Mouse (Mus musculus): ENCODE measurements around the gene Cdh23. TPM values are rescaled to one million over a fixed set of nuclear protein-coding genes. Genes with fewer than 3 reads are reported as not detected.

The Cdh23 gene
- polyA plus RNA-seq, 1 experiment, result 9.0 TPM

DNA sequence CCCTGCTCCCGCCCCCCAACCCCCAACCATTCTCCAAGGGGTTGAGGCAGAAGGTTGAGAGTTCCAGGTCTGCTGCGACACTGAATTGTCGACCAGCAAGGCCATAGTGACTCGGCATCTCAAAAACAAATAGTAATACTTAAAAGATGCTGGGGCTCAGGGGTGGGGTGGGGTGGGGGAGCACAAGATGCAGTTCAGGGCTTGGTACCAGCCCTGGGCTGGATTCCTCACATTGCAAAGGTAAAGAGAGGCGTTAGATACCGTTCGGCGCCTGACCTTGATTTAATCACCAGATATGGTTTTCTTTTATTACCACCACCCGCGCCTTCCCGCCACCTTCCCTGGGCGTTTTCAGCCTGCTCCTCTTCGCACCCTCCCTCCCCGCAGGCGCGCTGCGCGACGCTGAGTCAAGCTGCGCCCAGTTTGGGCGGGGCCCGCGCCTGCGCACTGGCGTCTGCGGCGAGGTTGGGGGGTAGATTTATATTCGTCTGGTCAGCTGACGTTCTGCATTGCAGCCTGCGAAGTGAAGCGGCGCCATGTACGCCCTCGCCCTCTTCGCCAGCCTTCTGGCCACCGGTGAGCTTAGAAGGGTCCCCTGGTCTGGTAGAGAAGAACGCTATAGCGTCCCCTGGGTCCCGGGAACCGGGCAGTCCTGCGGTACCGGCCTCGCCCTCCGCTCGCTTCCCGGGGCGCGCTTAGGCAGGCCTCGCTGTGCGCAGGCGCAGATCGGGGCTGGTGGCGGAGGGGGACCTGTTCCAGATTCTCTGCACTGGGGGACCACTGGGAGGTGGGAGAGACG lies 418.9 kb downstream of the Cdh23 start, which contains the start of gene Psap:
Psap (plus strand) TSS at position 421 of the 799 bp plus-strand sequence.
- TF ChIP-seq CTCF (IDR thresholded peaks at IDR 0.05; ENCODE audit: borderline replicate concordance, extremely low read depth, insufficient read depth, insufficient read length) (no peak), POLR2A (IDR thresholded peaks at IDR 0.05; ENCODE audit: borderline replicate concordance, extremely low read depth, insufficient read depth, insufficient read length, poor library complexity, severe bottlenecking) (peak; percentile 83)
- DNase-seq (ENCODE audit: low read depth), result peak; percentile 97

GRCm38 (mm10) chr10:60273382-60273781 lies 422.9 kb downstream of the Cdh23 start:
- no peak for DNase-seq (ENCODE audit: low read depth)

DNA sequence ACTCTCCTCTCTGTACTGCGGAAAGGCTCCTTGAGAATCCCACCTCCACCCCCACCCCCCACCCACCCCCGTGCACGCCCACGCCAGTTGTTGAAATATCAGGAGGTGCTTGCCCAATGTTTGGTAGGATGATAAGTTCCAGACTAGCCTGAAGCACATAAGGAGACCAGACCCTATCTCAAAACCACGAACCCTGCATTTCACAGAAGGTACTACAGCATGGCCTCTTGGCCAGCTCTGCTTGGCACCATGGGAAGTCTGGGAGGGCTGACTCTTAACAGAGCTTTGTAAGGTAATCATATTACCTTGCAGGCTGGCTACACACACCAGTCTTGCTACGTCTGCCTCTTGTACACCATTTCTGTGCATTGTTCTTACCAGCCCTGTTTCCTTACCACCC lies 424.0 kb downstream of the Cdh23 start:
- TF ChIP-seq CTCF (IDR thresholded peaks at IDR 0.05; ENCODE audit: borderline replicate concordance, extremely low read depth, insufficient read depth, insufficient read length) (no peak), POLR2A (IDR thresholded peaks at IDR 0.05; ENCODE audit: borderline replicate concordance, extremely low read depth, insufficient read depth, insufficient read length, poor library complexity, severe bottlenecking) (no peak)
- no peak for DNase-seq (ENCODE audit: low read depth)

More at GRCm38 (mm10) chr10:60273382-60273781, 422.9 kb downstream of the Cdh23 start:
- TF ChIP-seq POLR2A (IDR thresholded peaks at IDR 0.05; ENCODE audit: borderline replicate concordance, extremely low read depth, insufficient read depth, insufficient read length, poor library complexity, severe bottlenecking) (no peak), CTCF (IDR thresholded peaks at IDR 0.05; ENCODE audit: borderline replicate concordance, extremely low read depth, insufficient read depth, insufficient read length) (no peak)

DNA sequence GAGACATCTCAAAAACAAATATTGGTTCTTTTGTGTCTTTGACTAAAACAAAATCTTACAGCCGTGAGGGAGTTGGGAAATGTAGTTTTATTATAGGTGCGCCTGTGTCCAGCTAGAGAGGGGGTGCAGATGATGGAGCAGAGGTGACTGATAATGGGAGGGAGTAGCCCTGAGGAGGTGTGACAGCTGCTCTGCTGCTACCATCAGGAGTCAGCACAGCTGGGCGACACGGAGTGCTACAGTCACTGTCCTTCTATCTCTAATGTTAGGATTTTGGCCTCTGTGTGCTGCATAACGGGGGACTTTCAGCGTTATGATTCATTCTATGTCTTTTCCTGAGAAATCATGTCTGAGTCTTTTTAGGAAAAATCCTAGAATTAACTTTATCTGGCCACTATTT lies 425.3 kb downstream of the Cdh23 start:
- DNase-seq (ENCODE audit: low read depth), result no peak

DNA sequence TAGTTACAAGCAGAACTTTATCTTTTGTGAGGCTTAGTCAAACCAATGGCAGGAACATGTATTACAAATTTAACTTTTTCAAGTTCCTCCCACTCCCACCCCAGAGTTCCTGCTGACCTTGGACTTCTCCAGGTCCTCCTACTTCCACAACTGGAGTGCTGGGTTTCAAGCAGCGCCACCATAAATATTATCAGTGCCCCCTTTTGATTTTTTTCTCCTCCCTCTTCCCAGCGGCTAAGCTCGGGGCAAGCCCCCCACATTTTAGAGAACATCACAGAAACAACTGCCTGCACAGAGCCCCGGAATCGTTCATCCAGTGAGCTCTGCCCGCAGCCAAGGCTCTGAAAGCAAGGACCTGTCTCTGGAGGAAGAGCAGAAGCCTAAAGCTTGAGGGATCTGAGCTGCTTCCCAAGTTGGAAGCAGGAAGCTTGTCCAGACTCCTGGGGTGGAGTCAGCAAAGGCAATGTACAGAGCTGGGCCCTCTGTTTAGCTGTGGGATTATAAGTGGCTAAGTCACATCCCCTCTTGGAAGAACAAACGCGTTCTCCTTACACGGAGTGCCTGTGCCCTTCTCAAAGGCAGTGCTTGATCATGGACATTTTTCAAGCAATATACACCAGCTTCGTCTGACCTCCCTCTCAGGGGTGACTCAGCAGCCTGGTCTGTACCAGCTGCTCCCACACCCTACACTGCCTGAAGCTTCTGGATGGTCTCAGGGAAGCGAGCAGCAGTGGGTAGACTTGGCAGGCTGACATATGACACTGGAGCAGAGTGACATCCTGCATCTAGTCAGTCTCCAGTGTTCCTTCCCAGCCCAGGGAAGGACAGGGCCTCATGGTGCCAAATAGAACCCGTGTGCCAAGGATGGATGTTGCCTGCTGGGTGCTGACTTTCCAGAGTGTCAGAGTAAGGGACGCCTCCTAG lies 426.9 kb downstream of the Cdh23 start:
- TF ChIP-seq CTCF (IDR thresholded peaks at IDR 0.05; ENCODE audit: borderline replicate concordance, extremely low read depth, insufficient read depth, insufficient read length) (no peak), POLR2A (IDR thresholded peaks at IDR 0.05; ENCODE audit: borderline replicate concordance, extremely low read depth, insufficient read depth, insufficient read length, poor library complexity, severe bottlenecking) (no peak)
- DNase-seq (ENCODE audit: low read depth), result no peak

More for the DNA sequence above, 425.3 kb downstream of the Cdh23 start:
- TF ChIP-seq POLR2A (IDR thresholded peaks at IDR 0.05; ENCODE audit: borderline replicate concordance, extremely low read depth, insufficient read depth, insufficient read length, poor library complexity, severe bottlenecking) (no peak), CTCF (IDR thresholded peaks at IDR 0.05; ENCODE audit: borderline replicate concordance, extremely low read depth, insufficient read depth, insufficient read length) (no peak)

GRCm38 (mm10) chr10:60268738-60269137 lies 427.6 kb downstream of the Cdh23 start:
- DNase-seq (ENCODE audit: low read depth), result no peak
- no peak for TF ChIP-seq POLR2A (IDR thresholded peaks at IDR 0.05; ENCODE audit: borderline replicate concordance, extremely low read depth, insufficient read depth, insufficient read length, poor library complexity, severe bottlenecking)
- no peak for TF ChIP-seq CTCF (IDR thresholded peaks at IDR 0.05; ENCODE audit: borderline replicate concordance, extremely low read depth, insufficient read depth, insufficient read length)

GRCm38 (mm10) chr10:60266842-60267401 lies 429.4 kb downstream of the Cdh23 start:
- DNase-seq (ENCODE audit: low read depth), result no peak
- TF ChIP-seq POLR2A (IDR thresholded peaks at IDR 0.05; ENCODE audit: borderline replicate concordance, extremely low read depth, insufficient read depth, insufficient read length, poor library complexity, severe bottlenecking), result no peak
- no peak for TF ChIP-seq CTCF (IDR thresholded peaks at IDR 0.05; ENCODE audit: borderline replicate concordance, extremely low read depth, insufficient read depth, insufficient read length)

DNA sequence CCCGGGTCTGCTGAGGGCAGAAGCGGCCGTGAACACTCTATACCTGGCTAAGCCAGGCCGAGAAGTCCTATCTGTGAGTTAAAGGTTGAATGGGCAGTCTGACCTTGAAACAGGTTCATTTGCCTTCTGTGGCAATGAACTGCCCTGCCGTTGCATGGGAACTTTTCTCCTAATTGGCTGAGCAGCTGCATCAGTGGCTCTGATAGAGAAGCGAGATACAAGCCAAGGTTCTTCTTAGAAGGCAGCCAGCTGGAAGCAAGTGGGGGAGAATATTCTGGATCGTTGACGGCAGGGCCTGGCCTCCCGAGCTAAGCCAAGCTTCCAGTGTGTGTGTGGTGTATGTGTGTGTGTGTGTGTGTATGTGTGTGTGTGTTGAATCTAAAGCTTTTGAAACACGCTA lies 431.0 kb downstream of the Cdh23 start:
- no peak for TF ChIP-seq CTCF (IDR thresholded peaks at IDR 0.05; ENCODE audit: borderline replicate concordance, extremely low read depth, insufficient read depth, insufficient read length)
- no peak for TF ChIP-seq POLR2A (IDR thresholded peaks at IDR 0.05; ENCODE audit: borderline replicate concordance, extremely low read depth, insufficient read depth, insufficient read length, poor library complexity, severe bottlenecking)
- DNase-seq (ENCODE audit: low read depth), result peak; percentile 78

DNA sequence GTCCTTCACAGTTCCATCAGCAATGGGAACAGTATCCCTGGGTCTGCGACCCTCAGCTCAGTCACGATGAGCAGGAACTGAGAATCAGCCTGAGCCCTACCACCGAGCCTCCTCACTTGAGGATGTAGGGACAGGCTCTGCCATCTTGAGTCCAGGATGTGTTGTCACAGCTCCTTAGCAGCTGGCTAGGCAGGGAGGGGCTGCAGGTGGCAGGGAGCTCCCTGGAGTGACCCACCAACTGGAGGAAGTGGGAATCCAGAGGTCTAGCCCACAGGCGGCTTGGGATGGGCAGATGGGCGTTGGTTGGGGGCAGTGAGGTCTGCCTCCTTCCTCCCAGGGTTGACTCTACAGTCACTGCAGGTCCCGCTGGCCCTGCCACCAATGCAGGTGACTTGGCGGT lies 432.9 kb downstream of the Cdh23 start:
- no peak for DNase-seq (ENCODE audit: low read depth)
- no peak for TF ChIP-seq CTCF (IDR thresholded peaks at IDR 0.05; ENCODE audit: borderline replicate concordance, extremely low read depth, insufficient read depth, insufficient read length)
- TF ChIP-seq POLR2A (IDR thresholded peaks at IDR 0.05; ENCODE audit: borderline replicate concordance, extremely low read depth, insufficient read depth, insufficient read length, poor library complexity, severe bottlenecking), result no peak

DNA sequence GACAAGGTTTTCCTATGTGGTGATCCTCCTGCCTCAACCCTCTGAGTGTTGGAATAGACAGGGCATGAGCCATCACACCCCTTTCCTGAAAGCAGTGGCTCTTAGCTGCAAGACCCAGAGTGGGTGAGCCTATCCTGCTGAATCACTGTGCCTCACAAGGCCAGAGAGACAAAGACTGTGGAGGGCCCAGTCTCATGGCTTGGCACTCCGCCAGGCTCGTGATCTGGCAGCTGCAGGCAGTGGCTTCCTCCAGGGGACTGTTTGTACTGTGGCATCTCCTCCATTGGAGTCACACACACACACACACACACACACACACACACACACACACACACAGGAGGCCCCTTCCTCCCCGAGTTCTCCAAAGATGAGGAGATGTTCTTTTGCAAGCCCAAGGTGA lies 433.9 kb downstream of the Cdh23 start:
- DNase-seq (ENCODE audit: low read depth), result peak; percentile 96
- TF ChIP-seq CTCF (IDR thresholded peaks at IDR 0.05; ENCODE audit: borderline replicate concordance, extremely low read depth, insufficient read depth, insufficient read length) (no peak), POLR2A (IDR thresholded peaks at IDR 0.05; ENCODE audit: borderline replicate concordance, extremely low read depth, insufficient read depth, insufficient read length, poor library complexity, severe bottlenecking) (no peak)

- TF ChIP-seq CTCF (IDR thresholded peaks at IDR 0.05; ENCODE audit: borderline replicate concordance, extremely low read depth, insufficient read depth, insufficient read length) (no peak), POLR2A (IDR thresholded peaks at IDR 0.05; ENCODE audit: borderline replicate concordance, extremely low read depth, insufficient read depth, insufficient read length, poor library complexity, severe bottlenecking) (no peak)
- DNase-seq (ENCODE audit: low read depth), result peak; percentile 26
These were observed 434.8 kb downstream of the Cdh23 start for GRCm38 (mm10) chr10:60261530-60261929.

Measured in brain, embryonic 14.5 days (tissue).